Mouse (Mus musculus): ENCODE data around the gene Pef1.

DNA sequence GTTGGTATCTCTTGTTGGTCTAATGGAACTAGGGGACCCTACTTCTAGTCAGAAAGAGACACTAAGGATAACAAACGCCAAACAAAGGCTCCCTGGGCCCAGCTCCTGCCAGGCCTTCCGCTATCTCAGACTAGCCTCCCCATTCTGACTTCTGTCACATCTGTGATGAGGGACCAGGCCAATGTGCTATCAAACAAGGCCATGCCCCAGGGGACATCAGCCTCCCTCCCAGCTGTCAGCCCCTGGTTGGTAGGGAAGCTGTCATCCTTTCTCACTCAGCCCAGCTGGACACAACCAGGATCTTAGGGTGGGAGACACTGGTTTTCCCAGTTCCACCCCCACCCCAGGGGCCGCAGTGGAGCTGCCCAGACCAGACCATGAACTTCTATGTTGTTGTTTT is 7.2 kb upstream of the Pef1 start:
- TF ChIP-seq POLR2A (IDR thresholded peaks at IDR 0.05; ENCODE audit: insufficient read depth, low read depth, low read length), result no peak
- TF ChIP-seq CTCF (IDR thresholded peaks at IDR 0.05), result no peak
- TF ChIP-seq EP300 (IDR thresholded peaks at IDR 0.05; ENCODE audit: insufficient read depth, low read depth, low read length), result no peak
